Mouse (Mus musculus) CH12.LX (cell line): Measurements from ENCODE around the gene Cct6b. TPM values are rescaled to one million over a fixed set of nuclear protein-coding genes. Genes with fewer than 3 reads are reported as not detected.

Source experiments
- DNase-seq: peaks from one replicate; pipeline ENCODE4 v3.0.0-alpha.2; 2013; ENCODE audit errors: extremely low read depth
- H3K27ac ChIP-seq: 2 replicates; pipeline ENCODE4 v1.5.1; 2012; ENCODE audit warnings: low read depth, mild to moderate bottlenecking, control low read depth, moderate library complexity; ENCODE audit not compliant: insufficient read depth
- H3K27me3 ChIP-seq: replicated peaks from 2 replicates; pipeline ENCODE3; 2012; ENCODE audit warnings: inconsistent platforms
- H3K36me3 ChIP-seq, 2 experiments: replicated peaks in 1 of 2; 2 replicates each; pipeline versions ENCODE3 to v1.6.1; 2012; ENCODE audit warnings: inconsistent platforms in 1 of 2, low read length in 1 of 2, mild to moderate bottlenecking in 1 of 2, mixed read lengths in 1 of 2, moderate library complexity in 1 of 2; ENCODE audit not compliant: control insufficient read depth in 1 of 2, insufficient read depth in 1 of 2
- H3K4me1 ChIP-seq, 2 experiments: 2 replicates each; pipeline ENCODE4 v1.6.1; 2012; ENCODE audit warnings: inconsistent platforms in 1 of 2, moderate library complexity in 1 of 2; ENCODE audit not compliant: insufficient read depth in 2 of 2, control insufficient read depth in 1 of 2
- H3K4me2 ChIP-seq: 2 replicates; pipeline ENCODE4 v1.6.1; 2012; ENCODE audit warnings: low read depth, mild to moderate bottlenecking, control low read depth; ENCODE audit not compliant: poor library complexity, insufficient read depth, severe bottlenecking
- H3K4me3 ChIP-seq, 3 experiments: fragments of 150-350 bp in 1 of 3; sonication (generic) in 1 of 3; replicated peaks in 1 of 3; 2 replicates each; pipeline versions ENCODE3 to v1.5.1; 2011 to 2012; ENCODE audit warnings: low read depth in 2 of 3, low read length in 2 of 3, mild to moderate bottlenecking in 2 of 3, moderate library complexity in 2 of 3, control low read depth in 1 of 3, improper control_type of control experiment in 1 of 3, inconsistent platforms in 1 of 3, mixed read lengths in 1 of 3; ENCODE audit not compliant: poor library complexity in 1 of 3
- H3K79me2 ChIP-seq: replicated peaks from 2 replicates; pipeline ENCODE4 v1.6.1; 2012; ENCODE audit warnings: mild to moderate bottlenecking, moderate library complexity; ENCODE audit not compliant: control insufficient read depth, poor library complexity, insufficient read depth, severe bottlenecking; ENCODE audit errors: extremely low read depth
- H3K9ac ChIP-seq: 2 replicates; pipeline ENCODE4 v1.6.1; 2012; ENCODE audit warnings: low read depth, mild to moderate bottlenecking, control low read depth, moderate library complexity; ENCODE audit not compliant: insufficient read depth
- H3K9me3 ChIP-seq: replicated peaks from 2 replicates; pipeline ENCODE3; 2012; ENCODE audit warnings: low read length, inconsistent platforms, mixed read lengths
- BHLHE40 ChIP-seq: IDR thresholded peaks from 2 replicates; pipeline ENCODE4 v1.6.1; 2011; ENCODE audit warnings: mild to moderate bottlenecking, low read depth, low read length, improper control_type of control experiment
- CHD1 ChIP-seq: IDR thresholded peaks from 2 replicates; pipeline ENCODE4 v1.6.1; 2012; ENCODE audit warnings: low read depth, low read length, improper control_type of control experiment, inconsistent platforms
- CTCF ChIP-seq, 2 experiments: IDR thresholded peaks in 1 of 2; conservative IDR thresholded peaks in 1 of 2; 2 replicates each; pipeline ENCODE4 v1.5.1; 2011 to 2012; ENCODE audit warnings: low read depth in 2 of 2, low read length in 2 of 2, improper control_type of control experiment in 1 of 2, inconsistent platforms in 1 of 2, mild to moderate bottlenecking in 1 of 2, moderate library complexity in 1 of 2
- NRF1 ChIP-seq: IDR thresholded peaks from 2 replicates; pipeline ENCODE4 v1.6.1; 2014; ENCODE audit warnings: low read depth, mild to moderate bottlenecking, inconsistent platforms, low read length, improper control_type of control experiment, moderate library complexity
- POLR2AphosphoS2 ChIP-seq: IDR thresholded peaks from 2 replicates; pipeline ENCODE4 v1.6.1; 2011; ENCODE audit warnings: low read depth, low read length, improper control_type of control experiment
- RAD21 ChIP-seq: IDR thresholded peaks from 2 replicates; pipeline ENCODE4 v1.6.1; 2011; ENCODE audit warnings: low read depth, mild to moderate bottlenecking, low read length, improper control_type of control experiment, moderate library complexity
- SMC3 ChIP-seq: IDR thresholded peaks from 2 replicates; pipeline ENCODE4 v1.6.1; 2011; ENCODE audit warnings: low read depth, low read length, improper control_type of control experiment
- dilution Hi-C: fragments of 300-500 bp; cut with MboI; formaldehyde crosslinking; loops from 2 replicates; pipeline ENCODE4 v1.14.3; 2020; ENCODE audit warnings: low sequenced_read_pairs; ENCODE audit not compliant: extremely low pct_unique_long_range_greater_than_20kb, extremely low pct_ligation_motif_present
- in situ Hi-C: fragments of 300-500 bp; cut with MboI; formaldehyde crosslinking; loops from 3 replicates; pipeline ENCODE4 v1.14.3; 2019; ENCODE audit warnings: low sequenced_read_pairs, low pct_ligation_motif_present, low pct_unique_long_range_greater_than_20kb, mixed read lengths
- polyA plus RNA-seq: library from polyadenylated mRNA; unstranded; fragments of >175 nt; gene quantifications from 2 replicates; pipeline ENCODE4 v1.2.1, GENCODE M21; 2012; ENCODE audit warnings: low read depth; ENCODE audit not compliant: insufficient read length
- total RNA-seq, 2 experiments: library from RNA; depleted of rRNA; stranded (reverse); fragments of 300-350 nt in 1 of 2; fragments of >200 nt in 1 of 2; gene quantifications; 2 replicates each; pipeline ENCODE4 v1.2.3; 2012 to 2014

Cct6b gene
- total and polyA plus RNA-seq, 3 experiments, result 0.24 to 0.64 (median 0.44) TPM

DNA sequence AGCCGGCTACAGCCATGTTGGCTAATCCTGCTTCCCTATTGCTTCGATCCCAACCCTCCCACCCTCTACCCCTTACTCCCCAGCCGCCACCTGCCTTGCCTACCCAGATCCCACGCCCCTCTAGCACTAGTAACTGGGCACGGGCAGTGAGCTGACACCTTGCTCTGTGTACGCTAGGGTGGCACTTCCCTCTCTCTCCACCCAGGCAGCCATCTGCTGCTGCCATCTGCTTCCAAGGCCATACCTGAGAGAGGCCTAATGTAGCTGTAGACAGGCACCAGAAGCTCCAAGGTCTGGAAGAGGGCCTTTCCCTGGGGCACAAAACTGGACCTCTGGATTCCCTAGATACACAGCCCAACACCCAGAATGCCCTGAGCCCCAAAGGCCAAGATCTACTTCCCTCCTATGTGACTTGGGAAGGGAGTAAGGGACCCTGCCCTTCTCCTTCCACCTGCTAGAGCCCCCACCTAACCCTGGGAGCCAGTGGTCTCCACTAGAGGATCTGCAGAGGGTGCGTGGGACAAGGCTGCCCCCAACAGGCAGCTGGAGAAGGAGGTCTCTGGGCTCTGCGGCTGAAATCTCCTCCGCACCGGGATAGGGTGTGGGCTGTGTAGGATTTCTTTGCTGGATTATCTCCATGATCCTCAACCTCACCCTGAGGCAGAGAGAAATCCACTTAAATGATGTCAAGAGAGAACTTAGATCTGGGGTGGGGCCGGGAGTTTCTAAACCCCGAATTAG, 80.2 kb downstream of the Cct6b start:
- DNase-seq, result no peak
- Histone ChIP-seq H3K4me1 (no peaks in the 10 kb centered on the region), H3K27ac (no peak overlapping the region), H3K36me3 (no peaks in the 10 kb centered on the region), H3K4me3 (no peak overlapping the region), H3K9ac (no peak overlapping the region), H3K4me2 (no peak overlapping the region), H3K9me3 (no peaks in the 10 kb centered on the region)
- in situ Hi-C loops, result no loop called here
- TF ChIP-seq SMC3 (peak; percentile 41), POLR2AphosphoS2 (no peak), CTCF (conservative IDR thresholded peaks at IDR 0.05 in 1 of 2, IDR thresholded peaks at IDR 0.05 in 1 of 2; ENCODE audit: low read depth in 2 of 2, low read length in 2 of 2) (peak in 1 of 2 experiments; percentile 66; a peak in 2 of 4 replicates), CHD1 (no peak), BHLHE40 (no peak), RAD21 (peak; percentile 70)
- TF ChIP-seq, all 38 proteins: peak for 3
- peaks cover 88% of the 10 kb centered on the region for H3K27me3 ChIP-seq
- dilution Hi-C loops, result no loop called here
- H3K79me2 ChIP-seq, result no peaks in the 10 kb centered on the region

- H3K79me2 ChIP-seq, result no peaks in the 10 kb centered on the region
- DNase-seq, result no peak
- TF ChIP-seq SMC3 (no peak), NRF1 (peak; percentile 33; the same call in 1 of the 2 replicates)
Observed at GRCm38 (mm10) chr11:82678561-82678960, 85.6 kb downstream of the Cct6b start.

More at GRCm38 (mm10) chr11:82678561-82678960, 85.6 kb downstream of the Cct6b start:
- in situ Hi-C loops, result no loop called here
- 0 out of 4 replicates have a peak, but pooled peaks cover 0 to 3% of the 10 kb centered on the region in 2 experiments for H3K4me1 ChIP-seq
- no peak overlapping the region for H3K4me2 ChIP-seq
- no peak overlapping the region for H3K9ac ChIP-seq
- dilution Hi-C loops, result no loop called here
- H3K27ac ChIP-seq, result no peak overlapping the region
- H3K4me3 ChIP-seq, result no peak overlapping the region
- H3K36me3 ChIP-seq, result no peaks in the 10 kb centered on the region
- H3K9me3 ChIP-seq, result no peaks in the 10 kb centered on the region
- H3K27me3 ChIP-seq, result peaks cover 95% of the 10 kb centered on the region

Other genes starting within 250 kb of the Cct6b start
- gene Zfp830, start within 50 bp of the Cct6b start, total RNA-seq (2012; rRNA removed), result 32.4 and 39.9 TPM in 2 replicates
- 28.7 and 29.9 TPM in 2 replicates for gene Zfp830, start within 50 bp of the Cct6b start, total RNA-seq (2014; rRNA removed)
- gene Zfp830, start within 50 bp of the Cct6b start, polyA plus RNA-seq, result 38.7 and 44.2 TPM in 2 replicates
- 45.2 and 63.5 TPM in 2 replicates for gene Lig3, start 16.8 kb upstream of the Cct6b start, total RNA-seq (2012; rRNA removed)
- gene Lig3, start 16.8 kb upstream of the Cct6b start, total RNA-seq (2014; rRNA removed), result 40.9 and 45.7 TPM in 2 replicates
- gene Lig3, start 16.8 kb upstream of the Cct6b start, polyA plus RNA-seq, result 97.4 and 101 TPM in 2 replicates
- gene Rffl, start 106.9 kb upstream of the Cct6b start, total RNA-seq (2012; rRNA removed), result 14.8 and 16.5 TPM in 2 replicates
- gene Rffl, start 106.9 kb upstream of the Cct6b start, total RNA-seq (2014; rRNA removed), result 1.2 and 1.5 TPM in 2 replicates
- 3.0 TPM in 2 replicates for gene Rffl, start 106.9 kb upstream of the Cct6b start, polyA plus RNA-seq
- gene Rad51d, start 126.3 kb upstream of the Cct6b start, total RNA-seq (2012; rRNA removed), result 27.2 and 35.5 TPM in 2 replicates
- 15.0 and 15.7 TPM in 2 replicates for gene Rad51d, start 126.3 kb upstream of the Cct6b start, total RNA-seq (2014; rRNA removed)
- 27.6 and 33.3 TPM in 2 replicates for gene Rad51d, start 126.3 kb upstream of the Cct6b start, polyA plus RNA-seq
- gene Fndc8, start 127.8 kb upstream of the Cct6b start, total RNA-seq (2012; rRNA removed), result 0.08 TPM in 1 of 2 replicates, not detected in the other
- gene Fndc8, start 127.8 kb upstream of the Cct6b start, total RNA-seq (2014; rRNA removed), result not detected in 2 replicates
- gene Fndc8, start 127.8 kb upstream of the Cct6b start, polyA plus RNA-seq, result 0.22 and 0.36 TPM in 2 replicates
- 69.1 and 80.0 TPM in 2 replicates for gene Nle1, start 144.1 kb upstream of the Cct6b start, total RNA-seq (2012; rRNA removed)
- 54.4 and 54.9 TPM in 2 replicates for gene Nle1, start 144.1 kb upstream of the Cct6b start, total RNA-seq (2014; rRNA removed)
- 107 and 135 TPM in 2 replicates for gene Nle1, start 144.1 kb upstream of the Cct6b start, polyA plus RNA-seq
- 0.08 TPM in 1 of 2 replicates, not detected in the other for gene Unc45b, start 146.2 kb upstream of the Cct6b start, total RNA-seq (2012; rRNA removed)
- 0.08 TPM in 1 of 2 replicates, not detected in the other for gene Unc45b, start 146.2 kb upstream of the Cct6b start, total RNA-seq (2014; rRNA removed)
- 0.19 and 0.26 TPM in 2 replicates for gene Unc45b, start 146.2 kb upstream of the Cct6b start, polyA plus RNA-seq
- gene Slfn5, start 187.0 kb upstream of the Cct6b start, total RNA-seq (2012; rRNA removed), result 0.17 and 0.67 TPM in 2 replicates
- gene Slfn5, start 187.0 kb upstream of the Cct6b start, total RNA-seq (2014; rRNA removed), result 0.04 and 0.07 TPM in 2 replicates
- gene Slfn5, start 187.0 kb upstream of the Cct6b start, polyA plus RNA-seq, result 0.07 and 0.11 TPM in 2 replicates
- 6.7 and 8.5 TPM in 2 replicates for gene Slfn9, start 227.5 kb upstream of the Cct6b start, total RNA-seq (2012; rRNA removed)
- 6.3 and 6.4 TPM in 2 replicates for gene Slfn9, start 227.5 kb upstream of the Cct6b start, total RNA-seq (2014; rRNA removed)
- 11.5 and 12.4 TPM in 2 replicates for gene Slfn9, start 227.5 kb upstream of the Cct6b start, polyA plus RNA-seq